Mouse (Mus musculus) lung, embryonic 16.5 days (tissue): ENCODE measurements at regions not wholly inside any gene's neighbourhood (a gene's known extent, or its start where the extent isn't known, plus 50 kb on each side); places are given as distances from the start of the nearest gene placed in this dataset.

Experiments
- ATAC-seq: fragments of 200-750 bp; cut with Nextera tagmentation; 2 replicates; pipeline ENCODE4 v1.8.0; 2017; ENCODE audit warnings: low read depth, mild to moderate bottlenecking, moderate library complexity
- H3K27ac ChIP-seq: fragments of 300-500 bp; sonication (generic); 2 replicates; pipeline ENCODE4 v1.5.1; 2014; ENCODE audit warnings: mild to moderate bottlenecking, control low read depth, low read length
- H3K27me3 ChIP-seq: fragments of 300-500 bp; sonication (generic); 2 replicates; pipeline ENCODE4 v1.6.1; 2014; ENCODE audit warnings: low read depth, low read length, mixed read lengths; ENCODE audit not compliant: control insufficient read depth, insufficient read depth
- H3K36me3 ChIP-seq: fragments of 300-500 bp; sonication (generic); 2 replicates; pipeline ENCODE4 v1.6.1; 2014; ENCODE audit warnings: low read length; ENCODE audit not compliant: control insufficient read depth, insufficient read depth
- H3K4me1 ChIP-seq: fragments of 300-500 bp; sonication (generic); replicated peaks from 2 replicates; pipeline ENCODE4 v1.6.1; 2014; ENCODE audit warnings: low read length, mixed read lengths; ENCODE audit not compliant: control insufficient read depth, insufficient read depth
- H3K4me2 ChIP-seq: fragments of 300-500 bp; sonication (generic); 2 replicates; pipeline ENCODE4 v1.6.1; 2014; ENCODE audit warnings: low read depth, low read length, control low read depth
- H3K4me3 ChIP-seq: fragments of 300-500 bp; sonication (generic); 2 replicates; pipeline ENCODE4 v1.5.1; 2014; ENCODE audit warnings: mild to moderate bottlenecking, low read length, control low read depth
- H3K9ac ChIP-seq: fragments of 300-500 bp; sonication (generic); 2 replicates; pipeline ENCODE4 v1.6.1; 2014; ENCODE audit warnings: low read length, control low read depth
- H3K9me3 ChIP-seq: fragments of 300-500 bp; sonication (generic); 2 replicates; pipeline ENCODE4 v1.6.1; 2016; ENCODE audit warnings: low read length; ENCODE audit not compliant: control insufficient read depth
- WGBS: fragments of 180-500 bp; shearing (Covaris S2); extraction: QIAGEN DNeasy Blood & Tissue Kit; methylation state at CpG from one replicate; pipeline ENCODE4 v1.1.7; 2014; 5-methylcytosine and 5-hydroxymethylcytosine counted together

GRCm38 (mm10) chr16:86277031-86277430, 375.4 kb upstream of the Adamts5 start:
- H3K4me1 ChIP-seq, result no peaks in the 10 kb centered on the region
- ATAC-seq, result no peak
- no peaks in the 10 kb centered on the region for H3K27me3 ChIP-seq
- WGBS, result 80% methylated on average over 1 of the region's 1 CpGs
- H3K36me3 ChIP-seq, result no peaks in the 10 kb centered on the region
- H3K27ac ChIP-seq, result no peak overlapping the region
- no peak overlapping the region for H3K4me3 ChIP-seq
- no peak overlapping the region for H3K9ac ChIP-seq
- H3K4me2 ChIP-seq, result no peak overlapping the region
- H3K9me3 ChIP-seq, result no peaks in the 10 kb centered on the region

GRCm38 (mm10) chr16:86261612-86262011, 360.0 kb upstream of the Adamts5 start:
- no peak overlapping the region for H3K27ac ChIP-seq
- H3K27me3 ChIP-seq, result no peaks in the 10 kb centered on the region
- H3K36me3 ChIP-seq, result no peaks in the 10 kb centered on the region
- WGBS, result 37% methylated on average over 8 of the region's 8 CpGs
- H3K4me3 ChIP-seq, result no peak overlapping the region
- no peak overlapping the region for H3K9ac ChIP-seq
- H3K9me3 ChIP-seq, result no peaks in the 10 kb centered on the region
- 0 out of 2 replicates have a peak, but pooled peaks have one; percentile 41 for ATAC-seq
- no peak overlapping the region for H3K4me2 ChIP-seq
- no peaks in the 10 kb centered on the region for H3K4me1 ChIP-seq

GRCm38 (mm10) chr16:86252630-86253029, 351.0 kb upstream of the Adamts5 start:
- H3K36me3 ChIP-seq, result no peaks in the 10 kb centered on the region
- no peak overlapping the region for H3K4me2 ChIP-seq
- no peaks in the 10 kb centered on the region for H3K27me3 ChIP-seq
- no peak; the same call in 1 of the 2 replicates for ATAC-seq
- no peak overlapping the region for H3K4me3 ChIP-seq
- no peaks in the 10 kb centered on the region; the same call in 1 of the 2 replicates for H3K4me1 ChIP-seq
- no peaks in the 10 kb centered on the region for H3K9me3 ChIP-seq
- no peak overlapping the region for H3K27ac ChIP-seq
- no peak overlapping the region for H3K9ac ChIP-seq

GRCm38 (mm10) chr16:86250021-86250420, 348.4 kb upstream of the Adamts5 start:
- no peak overlapping the region for H3K4me2 ChIP-seq
- ATAC-seq, result no peak
- H3K4me3 ChIP-seq, result no peak overlapping the region
- H3K27ac ChIP-seq, result no peak overlapping the region
- H3K9ac ChIP-seq, result no peak overlapping the region
- no peaks in the 10 kb centered on the region; the same call in 1 of the 2 replicates for H3K4me1 ChIP-seq
- 79% methylated on average over 6 of the region's 6 CpGs for WGBS
- no peaks in the 10 kb centered on the region for H3K9me3 ChIP-seq
- H3K27me3 ChIP-seq, result no peaks in the 10 kb centered on the region
- no peaks in the 10 kb centered on the region for H3K36me3 ChIP-seq

- Histone ChIP-seq H3K4me2 (no peak overlapping the region), H3K9me3 (no peaks in the 10 kb centered on the region), H3K4me1 (no peaks in the 10 kb centered on the region), H3K27me3 (no peaks in the 10 kb centered on the region), H3K36me3 (no peaks in the 10 kb centered on the region), H3K27ac (no peak overlapping the region), H3K4me3 (no peak overlapping the region), H3K9ac (no peak overlapping the region)
- WGBS, result 45% methylated on average over 2 of the region's 2 CpGs
- no peak for ATAC-seq
Observed at GRCm38 (mm10) chr16:86244191-86244590, 342.6 kb upstream of the Adamts5 start.

- Histone ChIP-seq H3K27me3 (no peaks in the 10 kb centered on the region), H3K9me3 (no peaks in the 10 kb centered on the region), H3K4me1 (no peaks in the 10 kb centered on the region), H3K9ac (no peak overlapping the region), H3K27ac (no peak overlapping the region), H3K36me3 (no peaks in the 10 kb centered on the region), H3K4me3 (no peak overlapping the region), H3K4me2 (no peak overlapping the region)
- 55% methylated on average over 3 of the region's 3 CpGs for WGBS
- peak; percentile 59; the same call in 1 of the 2 replicates for ATAC-seq
Observed at GRCm38 (mm10) chr16:86242766-86243510, 341.3 kb upstream of the Adamts5 start.

- no peaks in the 10 kb centered on the region for H3K9me3 ChIP-seq
- H3K4me2 ChIP-seq, result no peak overlapping the region
- H3K36me3 ChIP-seq, result no peaks in the 10 kb centered on the region
- H3K4me1 ChIP-seq, result no peaks in the 10 kb centered on the region
- H3K9ac ChIP-seq, result no peak overlapping the region
- H3K4me3 ChIP-seq, result no peak overlapping the region
- H3K27ac ChIP-seq, result no peak overlapping the region
- no peak for ATAC-seq
- H3K27me3 ChIP-seq, result no peaks in the 10 kb centered on the region
- whole genome bisulfite sequencing, result 66% methylated on average over 3 of the region's 3 CpGs
Observed at GRCm38 (mm10) chr16:86222997-86223396, 321.4 kb upstream of the Adamts5 start.

- Histone ChIP-seq H3K4me3 (no peak overlapping the region), H3K9me3 (no peaks in the 10 kb centered on the region), H3K4me1 (no peaks in the 10 kb centered on the region), H3K4me2 (no peak overlapping the region), H3K36me3 (no peaks in the 10 kb centered on the region), H3K27ac (no peak overlapping the region), H3K9ac (no peak overlapping the region), H3K27me3 (no peaks in the 10 kb centered on the region)
- ATAC-seq, result no peak
Observed at GRCm38 (mm10) chr16:86210547-86210946, 308.9 kb upstream of the Adamts5 start.

GRCm38 (mm10) chr16:86209319-86209718, 307.7 kb upstream of the Adamts5 start:
- ATAC-seq, result no peak
- H3K4me2 ChIP-seq, result no peak overlapping the region

GRCm38 (mm10) chr16:86189874-86190273, 288.2 kb upstream of the Adamts5 start:
- Histone ChIP-seq H3K4me1 (no peaks in the 10 kb centered on the region), H3K4me3 (no peak overlapping the region), H3K36me3 (no peaks in the 10 kb centered on the region), H3K9me3 (no peaks in the 10 kb centered on the region), H3K9ac (no peak overlapping the region), H3K27ac (no peak overlapping the region), H3K27me3 (no peaks in the 10 kb centered on the region), H3K4me2 (no peak overlapping the region)
- ATAC-seq, result no peak
- 84% methylated on average over 1 of the region's 1 CpGs for WGBS

More at GRCm38 (mm10) chr16:86209319-86209718, 307.7 kb upstream of the Adamts5 start:
- H3K27ac ChIP-seq, result no peak overlapping the region
- H3K4me3 ChIP-seq, result no peak overlapping the region
- H3K9ac ChIP-seq, result no peak overlapping the region
- no peaks in the 10 kb centered on the region for H3K4me1 ChIP-seq
- H3K36me3 ChIP-seq, result no peaks in the 10 kb centered on the region
- H3K9me3 ChIP-seq, result no peaks in the 10 kb centered on the region
- H3K27me3 ChIP-seq, result no peaks in the 10 kb centered on the region
